Mouse (Mus musculus) ES-Bruce4 (cell line): Measurements from ENCODE around the gene Rxfp1.

Experiments
- CTCF ChIP-seq: IDR thresholded peaks from one replicate; pipeline ENCODE4 v1.8.1; 2011; ENCODE audit warnings: low read depth, low read length
- EP300 ChIP-seq: IDR thresholded peaks from 2 replicates; pipeline ENCODE4 v1.6.1; 2011; ENCODE audit warnings: low read depth, low read length; ENCODE audit not compliant: insufficient read depth

GRCm38 (mm10) chr3:79670556-79670955, 67.1 kb downstream of the Rxfp1 start:
- no peak for TF ChIP-seq CTCF
- TF ChIP-seq EP300, result no peak
